Mouse (Mus musculus): ENCODE measurements around the gene Psme3. TPM values are rescaled to one million over a fixed set of nuclear protein-coding genes. Genes with fewer than 3 reads are reported as not detected.

Gene Psme3
- polyA plus RNA-seq, 1 experiment from 2014 or later, result 170 TPM

Small RNAs within 50 kb of the gene (microRNA-seq; reads per million reads assigned to microRNA genes)
- gene Gm25593, result not detected

Other genes with a start within 250 kb of the Psme3 start
- 7.1 and 7.2 TPM in 2 replicates for gene Naglu, start 246.2 kb upstream of the Psme3 start, polyA plus RNA-seq (2015; fragmentation: Nextera tagmentation; extraction: Ambion mirVana)
- 0.28 and 0.30 TPM in 2 replicates for gene Hsd17b1, start 237.8 kb upstream of the Psme3 start, polyA plus RNA-seq (2015; fragmentation: Nextera tagmentation; extraction: Ambion mirVana)
- 20.1 and 20.5 TPM in 2 replicates for gene Coasy, start 233.6 kb upstream of the Psme3 start, polyA plus RNA-seq (2015; fragmentation: Nextera tagmentation; extraction: Ambion mirVana)
- gene Mlx, start 228.9 kb upstream of the Psme3 start, polyA plus RNA-seq (2015; fragmentation: Nextera tagmentation; extraction: Ambion mirVana), result 23.8 and 24.5 TPM in 2 replicates
- gene Psmc3ip, start 220.8 kb upstream of the Psme3 start, polyA plus RNA-seq (2015; fragmentation: Nextera tagmentation; extraction: Ambion mirVana), result 11.7 and 11.8 TPM in 2 replicates
- 11.9 and 12.3 TPM in 2 replicates for gene Retreg3, start 196.3 kb upstream of the Psme3 start, polyA plus RNA-seq (2015; fragmentation: Nextera tagmentation; extraction: Ambion mirVana)
- gene Tubg1, start 196.3 kb upstream of the Psme3 start, polyA plus RNA-seq (2015; fragmentation: Nextera tagmentation; extraction: Ambion mirVana), result 34.3 and 36.6 TPM in 2 replicates
- 0.05 and 0.09 TPM in 2 replicates for gene Tubg2, start 160.3 kb upstream of the Psme3 start, polyA plus RNA-seq (2015; fragmentation: Nextera tagmentation; extraction: Ambion mirVana)
- 0.11 and 0.17 TPM in 2 replicates for gene Cntnap1, start 145.7 kb upstream of the Psme3 start, polyA plus RNA-seq (2015; fragmentation: Nextera tagmentation; extraction: Ambion mirVana)
- gene Plekhh3, start 144.9 kb upstream of the Psme3 start, polyA plus RNA-seq (2015; fragmentation: Nextera tagmentation; extraction: Ambion mirVana), result 1.1 and 1.7 TPM in 2 replicates
- 0.05 and 0.08 TPM in 2 replicates for gene Ccr10, start 140.8 kb upstream of the Psme3 start, polyA plus RNA-seq (2015; fragmentation: Nextera tagmentation; extraction: Ambion mirVana)
- 10.8 and 12.5 TPM in 2 replicates for gene Ezh1, start 89.8 kb upstream of the Psme3 start, polyA plus RNA-seq (2015; fragmentation: Nextera tagmentation; extraction: Ambion mirVana)
- 20.8 and 21.8 TPM in 2 replicates for gene Ramp2, start 70.2 kb upstream of the Psme3 start, polyA plus RNA-seq (2015; fragmentation: Nextera tagmentation; extraction: Ambion mirVana)
- gene Vps25, start 62.5 kb upstream of the Psme3 start, polyA plus RNA-seq (2015; fragmentation: Nextera tagmentation; extraction: Ambion mirVana), result 72.2 and 75.2 TPM in 2 replicates
- gene Wnk4, start 55.6 kb upstream of the Psme3 start, polyA plus RNA-seq (2015; fragmentation: Nextera tagmentation; extraction: Ambion mirVana), result 4.3 and 5.4 TPM in 2 replicates
- 0.70 and 0.74 TPM in 2 replicates for gene Cntd1, start 37.2 kb upstream of the Psme3 start, polyA plus RNA-seq (2015; fragmentation: Nextera tagmentation; extraction: Ambion mirVana)
- 77.7 and 79.9 TPM in 2 replicates for gene Coa3, start 37.1 kb upstream of the Psme3 start, polyA plus RNA-seq (2015; fragmentation: Nextera tagmentation; extraction: Ambion mirVana)
- 89.6 and 93.6 TPM in 2 replicates for gene Becn1, start 13.9 kb upstream of the Psme3 start, polyA plus RNA-seq (2015; fragmentation: Nextera tagmentation; extraction: Ambion mirVana)
- gene Aoc2, start 8.8 kb downstream of the Psme3 start, polyA plus RNA-seq (2015; fragmentation: Nextera tagmentation; extraction: Ambion mirVana), result 1.5 and 1.8 TPM in 2 replicates
- gene Aoc3, start 14.4 kb downstream of the Psme3 start, polyA plus RNA-seq (2015; fragmentation: Nextera tagmentation; extraction: Ambion mirVana), result 0.05 TPM in 2 replicates
- 0.15 and 0.26 TPM in 2 replicates for gene G6pc, start 51.3 kb downstream of the Psme3 start, polyA plus RNA-seq (2015; fragmentation: Nextera tagmentation; extraction: Ambion mirVana)
- 31.0 and 35.3 TPM in 2 replicates for gene Aarsd1, start 101.4 kb downstream of the Psme3 start, polyA plus RNA-seq (2015; fragmentation: Nextera tagmentation; extraction: Ambion mirVana)
- 2.2 TPM in 2 replicates for gene Gm27029, start 108.6 kb downstream of the Psme3 start, polyA plus RNA-seq (2015; fragmentation: Nextera tagmentation; extraction: Ambion mirVana)
- 4.7 and 5.2 TPM in 2 replicates for gene Rundc1, start 108.9 kb downstream of the Psme3 start, polyA plus RNA-seq (2015; fragmentation: Nextera tagmentation; extraction: Ambion mirVana)
- gene Ptges3l, start 109.1 kb downstream of the Psme3 start, polyA plus RNA-seq (2015; fragmentation: Nextera tagmentation; extraction: Ambion mirVana), result 0.82 and 2.0 TPM in 2 replicates
- gene Rpl27, start 126.1 kb downstream of the Psme3 start, polyA plus RNA-seq (2015; fragmentation: Nextera tagmentation; extraction: Ambion mirVana), result 138 and 160 TPM in 2 replicates
- gene Ifi35, start 132.2 kb downstream of the Psme3 start, polyA plus RNA-seq (2015; fragmentation: Nextera tagmentation; extraction: Ambion mirVana), result 22.4 and 26.5 TPM in 2 replicates
- 1.4 and 1.7 TPM in 2 replicates for gene Rnd2, start 148.8 kb downstream of the Psme3 start, polyA plus RNA-seq (2015; fragmentation: Nextera tagmentation; extraction: Ambion mirVana)
- gene Vat1, start 150.0 kb downstream of the Psme3 start, polyA plus RNA-seq (2015; fragmentation: Nextera tagmentation; extraction: Ambion mirVana), result 10.2 and 12.3 TPM in 2 replicates
- gene Brca1, start 235.7 kb downstream of the Psme3 start, polyA plus RNA-seq (2015; fragmentation: Nextera tagmentation; extraction: Ambion mirVana), result 10.5 and 11.3 TPM in 2 replicates
- 46.9 and 52.5 TPM in 2 replicates for gene Nbr1, start 235.9 kb downstream of the Psme3 start, polyA plus RNA-seq (2015; fragmentation: Nextera tagmentation; extraction: Ambion mirVana)

All from liver, embryonic 16.5 days (tissue).